Mouse (Mus musculus) urinary bladder, postnatal 36 days (tissue): ENCODE measurements around the gene Fbxo42.
A peak's percentile ranks its signal among the peaks of the same experiment; 100 is the strongest.

Experiments used
- DNase-seq, 2 experiments: peaks; one replicate each; pipeline ENCODE4 v3.0.0; 2022; ENCODE audit warnings: low spot score in 2 of 2, mixed read lengths in 1 of 2

The Fbxo42 gene

DNA sequence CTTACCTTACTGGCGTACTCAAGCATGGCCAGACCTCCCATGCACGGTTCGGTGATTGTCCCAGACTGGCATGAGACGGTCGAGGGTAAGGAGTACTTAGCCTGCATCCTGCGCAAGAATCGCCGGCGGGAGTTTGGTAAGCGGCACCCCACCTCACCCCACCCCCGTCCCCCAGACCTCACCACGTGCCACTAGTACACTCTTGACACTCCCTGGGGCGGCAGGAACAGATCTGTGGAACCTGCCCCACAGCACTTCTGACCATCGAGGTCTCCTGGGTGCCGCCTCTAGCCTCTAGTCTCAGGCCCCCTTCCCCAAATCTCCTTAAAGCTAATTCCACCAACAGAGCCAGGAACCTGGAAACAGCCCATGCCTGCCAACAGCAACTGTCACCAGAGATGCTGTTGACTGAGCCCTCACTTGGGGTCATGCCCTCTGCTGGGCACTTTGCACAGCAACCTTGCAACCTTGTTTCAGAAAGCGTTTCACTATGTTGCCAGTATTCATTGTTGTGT, 66.7 kb downstream of the Fbxo42 start:
- no peak for DNase-seq

- no peak for DNase-seq
Measured at GRCm38 (mm10) chr4:141219583-141220213, 72.0 kb downstream of the Fbxo42 start.

GRCm38 (mm10) chr4:141221848-141222247, 74.1 kb downstream of the Fbxo42 start:
- no peak for DNase-seq

DNA sequence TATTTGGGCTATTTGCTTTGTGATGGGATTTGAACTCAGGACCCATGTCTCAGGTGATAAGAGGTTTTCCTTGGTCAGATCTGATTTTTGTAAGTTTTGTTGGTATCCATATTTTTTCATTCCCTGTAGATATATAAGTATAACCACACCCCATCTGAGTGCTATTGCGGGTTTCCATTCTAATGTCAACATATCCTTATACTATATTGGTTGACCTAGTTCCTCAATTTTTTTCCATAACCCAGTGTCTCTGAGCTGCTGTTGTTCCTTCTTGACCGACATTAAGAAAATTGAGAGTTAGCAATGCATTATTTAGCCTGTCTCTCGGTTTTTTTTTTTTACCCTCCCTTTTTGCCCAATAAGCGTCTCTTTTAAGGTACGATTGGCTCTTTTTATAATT, 75.0 kb downstream of the Fbxo42 start:
- no peak for DNase-seq

DNA sequence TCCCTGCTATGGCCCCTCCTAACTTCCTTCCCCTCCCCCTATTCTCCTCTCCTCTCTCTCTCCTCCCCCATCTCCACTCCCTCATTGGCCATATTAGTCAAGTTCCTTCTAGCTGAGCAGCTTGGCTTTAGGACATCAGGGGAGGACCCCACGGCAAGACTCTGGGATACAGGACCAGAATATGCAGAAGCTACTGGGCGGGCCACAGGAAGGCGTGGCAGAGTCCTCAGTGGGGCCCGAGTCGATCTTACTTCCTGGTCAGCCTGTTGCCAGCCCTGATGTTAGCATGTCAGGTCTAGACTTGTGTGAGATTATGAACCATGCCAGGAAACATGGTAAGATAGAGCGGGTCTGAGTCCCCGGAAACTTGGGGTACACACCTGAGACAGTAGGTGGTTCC, 81.0 kb downstream of the Fbxo42 start:
- DNase-seq = no peak

- DNase-seq = no peak
Measured at GRCm38 (mm10) chr4:141233196-141233595, 85.5 kb downstream of the Fbxo42 start.

- no peak for DNase-seq
Measured at GRCm38 (mm10) chr4:141235537-141236111, 87.9 kb downstream of the Fbxo42 start.

DNA sequence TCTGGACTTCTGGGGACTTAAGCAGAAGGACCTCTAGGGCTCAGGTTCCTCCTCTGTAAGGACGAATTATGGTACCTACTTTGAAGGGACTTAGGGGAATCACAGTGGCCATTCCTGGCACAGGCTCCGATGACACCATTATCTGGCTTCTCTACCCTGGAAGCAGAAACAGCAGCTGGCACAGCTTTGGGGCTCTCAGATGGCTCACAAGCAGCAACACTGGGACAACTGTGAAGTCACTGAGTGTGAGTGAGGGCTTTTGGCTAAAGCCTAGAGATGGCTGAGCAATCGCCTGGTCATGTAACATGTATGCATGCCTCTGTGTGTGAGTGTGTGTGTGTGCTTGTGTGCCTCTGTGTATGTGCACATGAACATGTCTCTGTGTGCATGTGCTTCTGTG, 89.1 kb downstream of the Fbxo42 start:
- no peak for DNase-seq

DNA sequence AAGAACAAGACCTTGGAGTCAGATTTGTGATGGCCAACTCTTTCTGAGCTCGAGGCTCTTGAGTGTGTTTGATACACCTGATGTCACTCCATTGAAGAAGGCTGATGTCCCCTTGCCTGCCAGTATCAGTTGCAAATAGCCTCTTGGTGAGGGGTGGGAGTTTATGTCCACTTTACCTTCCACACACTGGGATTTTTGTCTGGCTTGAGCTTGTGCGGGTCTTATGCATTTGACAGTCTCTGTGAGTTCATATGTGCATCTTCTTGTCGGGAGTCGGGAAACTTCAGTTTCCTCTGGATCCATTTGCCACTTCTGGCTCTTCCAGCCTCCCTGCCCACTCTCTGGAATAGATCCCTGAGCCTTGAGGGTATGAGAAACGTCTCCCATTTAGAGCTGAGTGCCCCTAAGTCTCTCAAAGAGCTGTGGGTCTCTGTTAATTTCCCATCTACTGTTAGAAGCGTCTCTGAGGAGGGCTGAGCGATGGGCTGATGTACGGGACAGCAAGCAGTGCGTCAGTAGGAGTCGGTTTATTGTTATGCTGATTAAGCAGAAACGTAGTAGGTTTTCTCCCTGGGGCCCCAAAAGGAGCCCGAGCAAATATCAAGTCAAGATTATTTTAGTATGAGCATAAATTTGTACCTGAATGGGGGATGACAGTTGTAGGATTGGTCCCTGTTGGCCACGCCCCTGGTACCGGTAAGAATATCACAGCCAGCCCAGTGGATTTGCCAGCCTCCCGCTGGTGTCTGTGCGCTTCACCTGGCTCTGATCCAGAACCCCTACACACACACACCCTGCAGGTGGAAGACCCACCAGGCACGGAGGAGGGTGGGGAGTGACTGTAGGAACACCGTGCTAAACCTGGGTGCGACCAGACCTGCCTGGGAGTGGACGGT, 91.0 kb downstream of the Fbxo42 start:
- no peak for DNase-seq

- DNase-seq = peak; percentile 88 to 94
Measured at GRCm38 (mm10) chr4:141239388-141240125, 91.8 kb downstream of the Fbxo42 start, which contains the start of gene Arhgef19. TSS of gene Arhgef19 (plus strand) at chr4:141239499.

DNA sequence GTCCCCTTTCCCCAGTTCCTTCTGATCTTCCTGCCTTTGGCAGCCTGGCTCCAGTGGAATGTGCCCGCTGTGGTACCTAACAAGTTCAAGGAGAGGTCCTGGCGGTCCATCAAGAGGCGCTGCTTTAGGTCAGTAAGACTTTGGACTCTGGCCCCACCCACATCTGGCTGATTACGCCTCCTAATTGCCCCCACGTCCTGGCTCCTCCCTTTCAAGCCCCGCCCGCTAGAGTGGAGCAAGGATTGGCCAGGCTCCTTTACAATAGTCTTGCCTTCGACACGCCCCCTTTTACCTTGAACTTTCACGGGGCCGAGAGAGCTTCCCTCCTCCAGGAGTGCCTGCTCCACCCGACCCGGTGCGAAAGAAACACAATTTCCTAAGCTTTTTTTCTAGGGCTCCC, 92.9 kb downstream of the Fbxo42 start:
- DNase-seq = peak in 1 of 2 experiments; percentile 65

DNA sequence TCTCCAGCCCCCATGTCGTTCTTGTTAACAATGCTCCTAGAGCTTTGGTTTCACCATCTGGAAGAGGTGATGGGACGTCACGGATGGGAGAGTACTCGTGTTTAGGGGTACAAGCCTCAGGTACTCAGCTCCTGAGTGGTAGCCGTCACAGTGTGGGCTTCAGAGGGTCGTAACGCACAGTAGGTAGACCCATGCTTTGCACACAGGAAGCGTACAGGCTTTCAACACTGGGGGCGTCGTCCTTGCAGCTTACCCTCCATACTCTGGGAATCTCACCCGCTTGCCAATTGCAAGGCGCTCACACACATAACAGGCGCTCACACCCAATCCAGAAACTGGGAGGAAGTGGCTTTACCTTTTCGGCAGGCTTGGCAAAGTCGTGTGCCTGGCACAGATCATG, 94.1 kb downstream of the Fbxo42 start:
- no peak for DNase-seq

- peak; percentile 66 to 71 for DNase-seq
Measured at GRCm38 (mm10) chr4:141242651-141243241, 95.0 kb downstream of the Fbxo42 start.

DNA sequence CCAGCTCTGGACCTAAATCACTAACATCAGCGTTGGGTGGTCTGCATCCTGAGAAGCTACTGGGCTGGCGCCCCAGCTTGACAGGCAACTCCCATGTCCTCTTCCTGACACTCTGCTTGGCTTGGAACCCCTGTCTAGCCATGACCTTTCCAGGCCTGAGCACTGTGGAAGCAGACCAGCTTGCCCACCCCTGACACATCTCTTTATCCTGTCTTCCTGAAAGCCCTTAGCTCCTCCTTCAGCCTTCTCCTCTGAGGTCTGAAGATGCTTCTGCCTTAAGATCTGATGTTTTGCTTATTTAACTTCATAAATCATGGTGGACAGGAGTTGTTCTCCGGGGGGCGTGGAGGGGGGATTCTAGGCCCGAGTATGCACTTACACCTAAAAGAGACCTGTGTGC, 95.9 kb downstream of the Fbxo42 start:
- no peak for DNase-seq

- no peak for DNase-seq
Measured at GRCm38 (mm10) chr4:141244401-141244800, 96.7 kb downstream of the Fbxo42 start.

DNA sequence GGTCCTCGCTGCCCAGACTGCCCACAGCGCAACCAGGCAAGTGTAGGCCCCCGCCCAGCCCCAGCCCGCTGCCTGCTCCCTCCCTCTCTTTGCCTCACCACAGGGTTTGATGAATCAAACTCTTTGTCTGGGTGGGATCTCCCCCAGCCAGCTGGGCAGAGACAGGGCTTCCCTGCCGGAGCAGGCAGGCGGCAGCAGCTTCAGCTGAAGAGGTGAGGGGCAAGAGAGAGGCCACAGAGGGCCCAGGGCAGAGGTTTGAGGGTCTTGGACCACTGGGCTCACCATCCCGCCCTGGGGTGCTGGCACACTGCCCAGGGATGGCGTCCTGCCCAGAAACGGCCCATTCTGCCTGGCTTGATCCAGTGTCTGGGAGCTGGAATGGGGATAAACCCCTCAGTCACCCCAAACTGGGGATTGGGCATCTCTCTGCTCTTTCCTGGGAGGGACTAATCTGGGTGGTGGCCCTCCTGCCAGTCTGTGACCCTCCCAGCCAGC, 97.3 kb downstream of the Fbxo42 start:
- no peak for DNase-seq

DNA sequence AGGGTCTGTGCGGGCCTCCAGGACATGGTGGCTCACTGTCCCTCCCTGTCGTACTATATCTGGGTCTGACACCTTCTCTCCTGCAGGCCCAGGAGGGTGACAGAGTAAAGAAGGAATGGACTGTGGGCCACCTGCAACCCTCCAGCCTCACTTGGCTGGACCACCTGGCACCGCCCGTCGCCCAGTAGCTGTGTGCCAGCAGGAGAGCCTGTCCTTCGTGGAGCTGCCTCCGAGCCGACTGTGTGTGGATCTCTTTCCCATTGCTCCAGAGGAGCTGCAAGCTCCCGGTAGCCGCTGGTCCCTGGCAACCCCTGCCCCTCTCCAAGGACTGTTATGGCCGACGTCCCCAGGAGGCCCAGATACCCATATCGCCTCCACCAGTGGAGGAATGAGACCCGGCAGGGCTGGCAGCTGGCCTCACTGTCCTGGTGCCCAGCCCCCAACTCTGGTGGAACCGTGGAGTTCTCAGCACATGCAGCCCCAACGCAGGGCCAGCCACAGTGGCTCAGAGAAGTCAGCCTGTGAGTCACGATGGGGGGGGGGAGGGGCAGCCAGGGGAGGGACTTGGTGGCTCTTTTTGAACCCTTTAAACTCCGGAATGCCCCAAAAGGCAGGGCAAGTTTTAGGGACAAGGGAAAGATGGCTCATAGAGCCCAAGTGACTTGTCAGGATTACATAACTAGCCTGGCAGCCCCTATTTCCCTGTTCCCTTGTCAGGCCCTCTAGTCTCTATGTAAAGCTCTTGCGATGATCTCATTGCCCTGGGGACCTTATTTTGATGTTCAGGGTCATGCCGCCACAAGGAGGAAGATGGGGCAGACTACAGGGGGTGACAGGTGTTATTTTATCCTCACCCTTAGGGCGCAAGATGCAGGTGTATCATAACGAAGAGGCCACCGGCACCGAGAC, 98.6 kb downstream of the Fbxo42 start:
- DNase-seq = no peak

GRCm38 (mm10) chr4:141246998-141247350, 99.3 kb downstream of the Fbxo42 start:
- DNase-seq = no peak

- DNase-seq = no peak
Measured at GRCm38 (mm10) chr4:141247776-141248613, 100.3 kb downstream of the Fbxo42 start.
